Mouse (Mus musculus) left cerebral cortex, adult 11 months (tissue): ENCODE results near the gene Hao1.

Experiments used
- DNase-seq: peaks from one replicate; pipeline ENCODE4 v3.0.0; 2022; ENCODE audit warnings: low spot score

Hao1 gene

GRCm38 (mm10) chr2:134554221-134554727 is at the start of gene Hao1:
Gene Hao1, minus strand, starts transcription at chr2:134554368.
- DNase-seq = no peak

GRCm38 (mm10) chr2:134591081-134591694 is 37.0 kb upstream of the Hao1 start:
- no peak for DNase-seq

- DNase-seq = no peak
Measured at GRCm38 (mm10) chr2:134585243-134585642, 31.1 kb upstream of the Hao1 start.

- no peak for DNase-seq
Measured at GRCm38 (mm10) chr2:134559422-134559821, 5.3 kb upstream of the Hao1 start.

- no peak for DNase-seq
Measured at GRCm38 (mm10) chr2:134552358-134552757, 1.8 kb downstream of the Hao1 start.

GRCm38 (mm10) chr2:134549770-134550169 is 4.4 kb downstream of the Hao1 start:
- DNase-seq = peak; percentile 51

GRCm38 (mm10) chr2:134545116-134545515 is 9.1 kb downstream of the Hao1 start:
- DNase-seq = no peak

- no peak for DNase-seq
Measured at GRCm38 (mm10) chr2:134544321-134545065, 9.7 kb downstream of the Hao1 start.

- DNase-seq = no peak
Measured at GRCm38 (mm10) chr2:134543501-134543900, 10.7 kb downstream of the Hao1 start.

- no peak for DNase-seq
Measured at GRCm38 (mm10) chr2:134541019-134541418, 13.1 kb downstream of the Hao1 start.

- no peak for DNase-seq
Measured at GRCm38 (mm10) chr2:134538451-134538850, 15.7 kb downstream of the Hao1 start.

- DNase-seq = no peak
Measured at GRCm38 (mm10) chr2:134528122-134528810, 25.9 kb downstream of the Hao1 start.

GRCm38 (mm10) chr2:134527419-134528114 is 26.6 kb downstream of the Hao1 start:
- no peak for DNase-seq

GRCm38 (mm10) chr2:134518042-134518441 is 36.1 kb downstream of the Hao1 start:
- DNase-seq = no peak

- no peak for DNase-seq
Measured at GRCm38 (mm10) chr2:134499777-134500176, 54.4 kb downstream of the Hao1 start.

GRCm38 (mm10) chr2:134498450-134498849 is 55.7 kb downstream of the Hao1 start:
- no peak for DNase-seq

GRCm38 (mm10) chr2:134488671-134489070 is 65.5 kb downstream of the Hao1 start:
- no peak for DNase-seq

GRCm38 (mm10) chr2:134486055-134486834 is 67.9 kb downstream of the Hao1 start:
- DNase-seq = no peak

- no peak for DNase-seq
Measured at GRCm38 (mm10) chr2:134482683-134483082, 71.5 kb downstream of the Hao1 start.

GRCm38 (mm10) chr2:134481759-134482158 is 72.4 kb downstream of the Hao1 start:
- DNase-seq = peak; percentile 50

- DNase-seq = no peak
Measured at GRCm38 (mm10) chr2:134481174-134481573, 73.0 kb downstream of the Hao1 start.
